Mouse (Mus musculus) midbrain, embryonic 11.5 days (tissue): ENCODE measurements around the gene Hist1h1t. TPM values are rescaled to one million over a fixed set of nuclear protein-coding genes. Genes with fewer than 3 reads are reported as not detected.
"Not testable (repeated sequence)": the region's sequence is repeated elsewhere in the genome, so short reads cannot be mapped to it uniquely, and the experiment has no call there.

Experiments
- ATAC-seq: fragments of 200-750 bp; cut with Nextera tagmentation; 2 replicates; pipeline ENCODE4 v1.8.0; 2017; ENCODE audit warnings: moderate TSS enrichment, moderate library complexity; ENCODE audit not compliant: low FRiP score
- DNase-seq: peaks from one replicate; pipeline ENCODE4 v3.0.0; 2015; ENCODE audit warnings: low spot score; ENCODE audit errors: missing footprints
- H3K27ac ChIP-seq: fragments of 300-500 bp; sonication (generic); 2 replicates; pipeline ENCODE4 v1.5.1; 2014; ENCODE audit warnings: low read depth, low read length
- H3K27me3 ChIP-seq: fragments of 300-500 bp; sonication (generic); 2 replicates; pipeline ENCODE4 v1.6.1; 2014; ENCODE audit warnings: mild to moderate bottlenecking, low read length, moderate library complexity, mixed read lengths; ENCODE audit not compliant: control insufficient read depth, insufficient read depth
- H3K36me3 ChIP-seq: fragments of 300-500 bp; sonication (generic); 2 replicates; pipeline ENCODE4 v1.6.1; 2014; ENCODE audit warnings: mild to moderate bottlenecking, low read length, moderate library complexity, mixed read lengths; ENCODE audit not compliant: control insufficient read depth, insufficient read depth
- H3K4me1 ChIP-seq: fragments of 300-500 bp; sonication (generic); 2 replicates; pipeline ENCODE4 v1.6.1; 2014; ENCODE audit warnings: low read length; ENCODE audit not compliant: control insufficient read depth, insufficient read depth
- H3K4me2 ChIP-seq: fragments of 300-500 bp; sonication (generic); 2 replicates; pipeline ENCODE4 v1.6.1; 2014; ENCODE audit warnings: mild to moderate bottlenecking, moderate library complexity
- H3K4me3 ChIP-seq: fragments of 300-500 bp; sonication (generic); 2 replicates; pipeline ENCODE4 v1.5.1; 2014; ENCODE audit warnings: low read depth, low read length
- H3K9ac ChIP-seq: fragments of 300-500 bp; sonication (generic); 2 replicates; pipeline ENCODE4 v1.6.1; 2014; ENCODE audit warnings: low read length
- H3K9me3 ChIP-seq: fragments of 300-500 bp; sonication (generic); 2 replicates; pipeline ENCODE4 v1.6.1; 2016; ENCODE audit warnings: low read length; ENCODE audit not compliant: control insufficient read depth
- WGBS: fragments of 180-500 bp; shearing (Covaris S2); extraction: QIAGEN DNeasy Blood & Tissue Kit; methylation state at CpG from one replicate; pipeline ENCODE4 v1.1.7; 2014; 5-methylcytosine and 5-hydroxymethylcytosine counted together
- polyA plus RNA-seq: library from polyadenylated mRNA; unstranded; fragments of >200 nt; fragmentation: Nextera tagmentation; extraction: Ambion mirVana; gene quantifications from 2 replicates; pipeline ENCODE4 v1.2.1, GENCODE M21; 2014

The Hist1h1t gene
- polyA plus RNA-seq, 1 experiment from 2014 or later, result not detected

DNA sequence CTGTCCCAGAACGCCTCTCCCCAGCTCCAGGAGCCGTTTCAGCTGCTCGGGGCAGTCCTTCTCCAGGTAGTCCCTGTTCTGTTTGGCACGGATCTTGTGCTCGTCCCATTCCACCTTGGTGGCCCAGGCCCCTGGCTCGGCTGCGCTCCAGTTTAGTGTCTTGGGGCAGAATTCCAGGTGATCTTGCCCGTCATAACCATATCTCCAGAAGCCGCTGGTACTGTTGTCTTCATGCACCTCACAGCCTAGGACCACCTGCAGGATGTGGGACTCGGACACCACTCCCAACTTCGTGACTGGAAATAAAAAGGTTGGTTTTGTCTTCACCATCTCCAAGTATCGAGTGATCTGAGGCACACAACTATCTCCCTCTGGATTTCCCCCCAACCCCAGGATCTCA is 11.2 kb downstream of the Hist1h1t start:
- no peak overlapping the region for H3K4me2 ChIP-seq
- DNase-seq (no peak), ATAC-seq (no peak)
- H3K36me3 ChIP-seq, result no peaks in the 10 kb centered on the region
- H3K4me1 ChIP-seq, result peaks cover 11% of the 10 kb centered on the region
- H3K27me3 ChIP-seq, result no peaks in the 10 kb centered on the region
- WGBS, result 93% methylated on average over 12 of the region's 12 CpGs
- no peak overlapping the region for H3K4me3 ChIP-seq
- no peak overlapping the region for H3K27ac ChIP-seq
- H3K9ac ChIP-seq, result no peak overlapping the region
- no peaks in the 10 kb centered on the region for H3K9me3 ChIP-seq

DNA sequence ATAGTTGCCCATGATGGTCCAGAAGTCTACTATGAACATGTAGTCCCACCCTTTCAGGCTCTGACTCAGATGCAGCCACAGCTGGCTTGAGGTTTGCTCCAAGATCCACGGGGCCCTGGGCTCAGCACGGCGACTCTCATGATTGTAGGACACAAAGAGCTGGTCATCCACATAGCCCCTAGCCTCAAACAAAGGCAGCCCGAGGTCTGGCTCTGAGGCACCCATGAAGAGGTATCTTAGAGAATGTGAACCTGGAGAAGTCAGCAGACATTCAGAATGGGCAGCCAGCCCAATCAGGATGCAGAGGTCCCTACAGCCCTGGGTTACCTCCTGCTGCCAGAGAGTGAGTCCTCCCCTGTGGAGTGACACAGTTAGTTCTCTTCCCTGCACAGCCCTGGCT is 12.4 kb downstream of the Hist1h1t start:
- Histone ChIP-seq H3K4me1 (peaks cover 11% of the 10 kb centered on the region), H3K36me3 (no peaks in the 10 kb centered on the region), H3K9ac (no peak overlapping the region), H3K4me3 (no peak overlapping the region), H3K9me3 (no peaks in the 10 kb centered on the region), H3K27ac (no peak overlapping the region), H3K27me3 (no peaks in the 10 kb centered on the region), H3K4me2 (no peak overlapping the region)
- WGBS, result 87% methylated on average over 4 of the region's 4 CpGs
- DNase-seq (no peak), ATAC-seq (no peak)

DNA sequence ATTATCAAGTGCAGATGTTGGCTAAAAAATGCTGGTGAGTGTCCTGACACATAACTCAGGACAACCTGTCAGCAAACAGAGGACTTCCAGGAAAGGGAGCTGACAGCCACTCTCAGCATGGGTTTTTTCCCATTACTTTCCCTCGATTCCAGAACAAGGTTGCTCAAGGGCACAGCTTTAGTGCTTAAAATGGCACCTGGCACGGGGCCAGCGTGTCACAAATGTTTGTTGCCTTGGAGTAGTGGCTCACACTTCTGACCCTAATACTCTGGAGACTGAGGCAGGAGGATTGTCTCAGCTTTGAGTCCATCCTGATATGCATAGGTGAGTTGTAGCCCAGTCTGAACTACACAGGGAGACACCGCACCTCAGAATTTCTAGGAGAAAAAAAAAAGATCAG is 13.0 kb downstream of the Hist1h1t start:
- no peak for ATAC-seq
- H3K9ac ChIP-seq, result no peak overlapping the region
- no peaks in the 10 kb centered on the region for H3K9me3 ChIP-seq
- DNase-seq, result no peak
- H3K4me1 ChIP-seq, result peaks cover 11% of the 10 kb centered on the region
- no peaks in the 10 kb centered on the region for H3K36me3 ChIP-seq
- no peak overlapping the region for H3K27ac ChIP-seq
- 90% methylated on average over 4 of the region's 4 CpGs for WGBS
- no peak overlapping the region for H3K4me3 ChIP-seq
- no peak overlapping the region for H3K4me2 ChIP-seq
- no peaks in the 10 kb centered on the region for H3K27me3 ChIP-seq

DNA sequence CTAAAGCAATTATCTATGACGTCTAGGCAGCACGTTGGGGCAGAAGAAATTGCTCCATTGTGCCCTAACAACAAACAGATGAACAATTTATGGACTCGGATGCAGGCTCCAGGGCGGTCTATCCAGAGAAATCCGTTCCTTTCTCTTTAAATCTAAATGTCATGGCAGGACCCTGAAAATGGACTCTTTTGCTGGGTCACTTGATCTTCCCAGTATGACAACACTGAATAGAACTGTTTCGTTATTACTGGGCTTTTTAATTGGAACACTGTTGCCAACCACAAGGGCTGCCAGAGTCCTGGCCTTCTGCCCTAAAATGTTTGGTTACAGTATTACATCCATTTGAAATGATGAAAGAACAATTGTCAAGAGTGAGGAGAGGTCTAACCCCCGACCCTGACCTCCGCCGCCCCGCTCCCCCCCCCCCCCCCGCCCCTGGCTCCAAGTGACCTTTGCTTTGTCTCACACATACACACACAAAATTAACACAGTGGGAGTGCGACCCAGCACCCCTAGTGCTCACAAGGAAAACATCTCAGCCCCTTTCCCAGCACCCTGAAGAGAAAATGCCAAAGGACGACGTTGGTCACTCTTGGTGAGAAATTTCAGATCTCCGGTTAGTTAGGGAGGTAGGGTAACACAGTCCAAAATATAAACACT is 14.2 kb downstream of the Hist1h1t start:
- no peaks in the 10 kb centered on the region for H3K27me3 ChIP-seq
- H3K9me3 ChIP-seq, result no peaks in the 10 kb centered on the region
- H3K4me2 ChIP-seq, result peak overlapping the region; percentile 51
- H3K36me3 ChIP-seq, result no peaks in the 10 kb centered on the region
- H3K27ac ChIP-seq, result no peak overlapping the region; the same call in 1 of the 2 replicates
- peaks cover 11% of the 10 kb centered on the region for H3K4me1 ChIP-seq
- ATAC-seq (peak; percentile 44; the same call in 1 of the 2 replicates), DNase-seq (no peak)
- H3K4me3 ChIP-seq, result peak overlapping the region; percentile 22
- WGBS, result 26% methylated on average over 12 of the region's 15 CpGs
- H3K9ac ChIP-seq, result peak overlapping the region; percentile 51

DNA sequence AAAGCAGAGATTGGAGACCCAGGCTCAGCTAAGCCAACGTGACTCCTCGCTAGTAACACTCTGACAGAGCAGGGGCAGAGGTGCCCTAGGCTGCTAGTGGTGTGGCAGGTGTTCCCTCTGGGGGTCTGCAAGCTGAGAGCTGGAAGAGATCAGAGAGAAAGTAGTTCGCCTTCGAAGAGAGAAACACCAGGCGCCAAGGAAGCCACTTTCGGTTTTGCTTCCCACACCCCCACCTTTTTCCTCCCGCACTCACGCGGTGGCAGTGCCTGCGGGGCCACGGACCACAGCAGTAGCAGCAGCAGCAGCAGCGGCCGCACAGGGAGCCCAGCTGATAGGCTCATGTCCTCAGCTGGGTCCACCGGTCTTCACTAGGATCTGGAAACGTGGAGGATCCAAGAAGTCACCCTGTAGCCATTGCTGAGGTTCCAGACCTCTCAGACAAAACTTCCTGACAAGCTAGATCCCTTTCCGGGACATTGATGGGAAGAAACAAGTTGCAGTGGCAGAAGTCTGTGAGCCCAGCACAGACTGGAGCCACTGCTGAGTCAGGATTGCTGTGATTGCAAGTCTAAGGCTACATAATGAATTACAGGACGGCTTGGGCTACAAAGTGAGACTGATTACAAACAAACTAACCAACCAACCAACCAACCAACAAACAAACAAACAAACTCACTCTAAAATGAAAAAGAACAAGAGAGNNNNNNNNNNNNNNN is 14.9 kb downstream of the Hist1h1t start, which contains the start of gene Hfe:
Gene Hfe, minus strand, starts transcription at position 481 of the 716 bp plus-strand sequence.
- 9% methylated on average over 14 of the region's 17 CpGs for WGBS
- peak within 1 kb of the TSS; percentile 51 for H3K4me2 ChIP-seq
- no peaks in the 10 kb centered on the region for H3K9me3 ChIP-seq
- peak within 1 kb of the TSS; percentile 22 for H3K4me3 ChIP-seq
- no peaks in the 10 kb centered on the region for H3K27me3 ChIP-seq
- peak; percentile 78 for ATAC-seq
- peaks cover 11% of the 10 kb centered on the region for H3K4me1 ChIP-seq
- peak; percentile 95 for DNase-seq
- H3K9ac ChIP-seq, result peak within 1 kb of the TSS; percentile 51
- no peak within 1 kb of the TSS; the same call in 1 of the 2 replicates for H3K27ac ChIP-seq
- no peaks in the 10 kb centered on the region for H3K36me3 ChIP-seq

DNA sequence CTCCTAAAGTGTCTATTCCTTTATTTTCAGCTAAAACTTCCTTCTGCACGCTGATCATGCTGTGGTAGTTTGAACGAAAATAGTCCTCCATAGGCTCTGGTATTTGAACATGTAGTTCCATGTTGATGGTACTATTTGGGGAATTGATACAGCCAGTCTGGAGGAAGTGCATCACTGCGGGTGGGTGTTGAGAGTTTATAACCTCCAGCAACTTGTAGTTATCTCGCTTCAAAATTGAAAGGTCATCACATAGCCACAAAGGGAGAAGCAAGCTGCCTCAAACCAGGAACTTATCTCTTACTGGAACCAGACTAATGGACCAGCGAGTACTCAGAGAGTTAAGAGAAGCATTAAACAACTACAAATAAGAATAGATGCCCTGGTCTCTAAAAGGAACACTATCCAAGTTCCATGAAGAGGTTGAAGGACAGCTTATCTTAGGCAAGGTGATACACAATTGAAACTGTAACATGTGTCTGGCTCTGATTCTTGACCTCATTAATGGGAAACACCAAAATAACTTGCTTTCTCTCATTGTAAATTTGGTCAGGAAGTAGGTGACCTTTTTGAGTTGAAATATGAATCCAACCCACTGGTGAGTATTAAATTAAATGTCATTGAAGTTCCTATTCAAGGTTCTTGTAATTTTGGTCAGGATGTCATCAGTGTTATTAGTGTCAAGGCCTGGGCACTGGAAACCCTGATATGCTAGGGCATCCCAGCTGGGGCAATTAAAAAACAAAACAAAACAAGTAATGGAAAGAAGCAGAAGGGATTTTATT is 20.8 kb downstream of the Hist1h1t start:
- ATAC-seq, result no peak
- no peak for DNase-seq
- no peaks in the 10 kb centered on the region for H3K9me3 ChIP-seq
- no peak overlapping the region for H3K27ac ChIP-seq
- 84% methylated on average over 5 of the region's 5 CpGs for WGBS
- H3K4me1 ChIP-seq, result no peaks in the 10 kb centered on the region
- no peak overlapping the region for H3K4me3 ChIP-seq
- H3K27me3 ChIP-seq, result no peaks in the 10 kb centered on the region
- no peaks in the 10 kb centered on the region for H3K36me3 ChIP-seq
- no peak overlapping the region for H3K9ac ChIP-seq
- no peak overlapping the region for H3K4me2 ChIP-seq

DNA sequence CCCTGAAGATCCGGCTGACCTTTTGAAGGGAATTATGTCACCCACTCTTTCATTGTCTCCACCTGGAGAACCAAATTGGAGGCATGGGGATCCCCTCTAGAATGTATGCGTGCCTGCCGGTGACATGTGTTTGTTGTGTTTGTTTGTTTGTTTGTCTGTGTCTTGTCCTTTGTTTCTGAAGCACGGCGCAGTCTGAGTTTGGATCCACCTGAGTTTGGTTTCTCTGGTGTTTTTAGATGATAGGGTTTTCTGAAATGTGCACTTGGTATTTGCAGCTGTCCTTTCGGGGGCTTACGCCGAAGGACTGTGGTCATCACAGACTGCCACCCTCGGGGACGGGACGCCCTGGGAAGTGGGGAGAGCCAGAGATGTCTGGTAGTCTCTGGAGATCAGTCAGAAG is 21.6 kb downstream of the Hist1h1t start:
- Histone ChIP-seq H3K9ac (no peak overlapping the region), H3K4me2 (no peak overlapping the region), H3K4me1 (no peaks in the 10 kb centered on the region), H3K27ac (no peak overlapping the region), H3K4me3 (no peak overlapping the region), H3K36me3 (no peaks in the 10 kb centered on the region), H3K9me3 (no peaks in the 10 kb centered on the region), H3K27me3 (no peaks in the 10 kb centered on the region)
- no peak for ATAC-seq
- WGBS, result 53% methylated on average over 11 of the region's 11 CpGs
- DNase-seq, result no peak

DNA sequence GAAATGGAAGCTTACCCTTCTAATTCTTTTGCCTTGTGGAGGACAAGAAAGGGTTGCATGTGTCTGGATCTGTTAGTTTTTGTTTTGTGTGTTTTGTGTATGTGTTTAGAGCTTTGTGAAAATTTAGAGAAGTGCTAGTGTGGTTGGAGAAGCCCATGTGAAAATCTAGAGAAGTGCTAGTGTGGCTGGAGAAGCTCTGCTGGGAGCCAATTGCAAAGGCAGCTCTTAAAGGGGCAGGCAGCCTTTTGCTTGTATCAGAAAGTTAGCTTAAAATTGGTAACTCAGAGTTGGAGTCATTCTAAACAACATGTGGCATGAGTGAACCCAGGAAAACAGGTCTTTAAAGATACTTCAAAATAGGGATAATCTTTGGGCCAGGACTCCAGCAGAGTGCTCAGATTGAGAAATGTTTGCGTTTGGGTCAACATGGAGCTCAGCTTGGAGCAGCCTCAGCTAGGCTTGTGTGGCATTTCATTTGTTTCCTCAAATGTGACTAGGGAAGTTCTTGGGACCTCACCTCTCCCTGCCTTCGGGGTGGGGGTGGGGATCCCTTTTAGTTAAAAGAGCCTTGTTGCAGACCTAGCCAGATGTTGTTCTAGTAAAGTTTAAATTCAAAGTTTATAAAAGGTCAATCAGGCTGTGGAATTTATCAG is 22.1 kb downstream of the Hist1h1t start:
- not testable (repeated sequence) for H3K27me3 ChIP-seq, H3K9ac ChIP-seq, H3K4me3 ChIP-seq, DNase-seq, H3K36me3 ChIP-seq, H3K4me1 ChIP-seq, H3K27ac ChIP-seq, H3K4me2 ChIP-seq, ATAC-seq, H3K9me3 ChIP-seq
- WGBS, result 12% methylated on average over 2 of the region's 2 CpGs
